13 mouse cellular contexts compared by ENCODE assay signal in genomic region chr13:24791349-24791748, GRCm38 (mm10). TPM values are rescaled to one million over a fixed set of nuclear protein-coding genes. Genes with fewer than 3 reads are reported as not detected.
DNase-seq lines count a peak whose midpoint lies in the region; TF ChIP-seq lines count a peak whose summit lies in the region.
"Had no signal": no experiment of that assay in that cellular context is flagged by ENCODE, and none has a peak within 500 bp of the region (broad histone marks: within the 10 kb centered on the region; RNA-seq: fewer than 3 reads in every experiment).

No protein-coding gene starts in this region.

- H3K4me3 ChIP-seq in lung, adult 2 months (replicated peaks; ENCODE audit: extremely low read depth, low read depth, low read length): no peak overlapping the region
- H3K4me3 ChIP-seq: neural tube, embryonic 15.5 days had no signal

- peak; percentile 61 for DNase-seq in adrenal gland, adult 2 months
- DNase-seq in adrenal gland, postnatal 4 days (ENCODE audit: low spot score in 2 of 2): no peak
- DNase-seq in 3134 (ENCODE audit: extremely low read depth, insufficient read length, low spot score): peak; percentile 43
- peak; percentile 42 for DNase-seq in fibroblast of lung, adult 2 months (ENCODE audit: low read depth)
- peak; percentile 30 for DNase-seq in lung, adult 2 months
- no peak for DNase-seq in neural tube, embryonic 10.5 days (ENCODE audit: extremely low spot score, low spot score)
- DNase-seq in frontal cortex, postnatal 36 days (ENCODE audit: low spot score in 2 of 2): no peak
- no peak for DNase-seq in layer of hippocampus, adult 8-10 months (ENCODE audit: low spot score in 2 of 2)
- DNase-seq: gastrocnemius, postnatal 14 days; kidney, adult 8-10 months; lung, embryonic 14.5 days had no signal

- TF ChIP-seq CTCF in lung, adult 2 months (IDR thresholded peaks at IDR 0.05; ENCODE audit: insufficient read depth, low read length): no peak

- no peaks in the 10 kb centered on the region for H3K4me1 ChIP-seq in lung, adult 2 months (ENCODE audit: control insufficient read depth, insufficient read depth, low read length)
- H3K4me1 ChIP-seq: neural tube, embryonic 15.5 days had no signal

- 37% methylated on average over 2 of the region's 2 CpGs for WGBS in lung, adult 2 months

- no peak for TF ChIP-seq POLR2A in lung, adult 2 months (IDR thresholded peaks at IDR 0.05; ENCODE audit: borderline replicate concordance, extremely low read depth, low read depth, low read length)

RNA-seq across cellular contexts. Expression of gene BC005537, which starts 10.1 kb away (rescaled TPM):
- total RNA-seq in adrenal gland, adult 2 months (2021): 100 to 1,000 TPM; 161 to 170 TPM
- polyA plus RNA-seq in adrenal gland, adult 2 months (2012; rRNA removed): 56.8 and 70.6 TPM in 2 replicates
- total RNA-seq in adrenal gland, postnatal 4 days (2021): 100 to 1,000 TPM; 169 to 181 TPM
- 27.0 and 34.5 TPM in 2 replicates for polyA plus RNA-seq in lung, adult 2 months (2012; rRNA removed)
- 100 to 1,000 TPM; 137 to 156 (median 148) TPM for total RNA-seq in layer of hippocampus, adult 8-10 months (2022)

RNA-seq across cellular contexts. Expression of gene Gmnn, which starts 29.6 kb away (rescaled TPM):
- 10 to 100 TPM in 1 of 2 experiments, 1 to 10 TPM in 1; 4.4 to 12.1 TPM for total RNA-seq in adrenal gland, adult 2 months (2021)
- 0.85 TPM in 1 of 2 replicates, not detected in the other for polyA plus RNA-seq in adrenal gland, adult 2 months (2012; rRNA removed)
- total RNA-seq in adrenal gland, postnatal 4 days (2021): 10 to 100 TPM; 29.1 to 31.7 TPM
- polyA plus RNA-seq in lung, adult 2 months (2012; rRNA removed): 2.2 and 3.2 TPM in 2 replicates
- 1 to 10 TPM; 2.0 to 5.6 (median 3.0) TPM for total RNA-seq in layer of hippocampus, adult 8-10 months (2022)

RNA-seq across cellular contexts. Expression of gene Acot13, which starts 40.0 kb away (rescaled TPM):
- 10 to 100 TPM; 86.6 to 88.5 TPM for total RNA-seq in adrenal gland, adult 2 months (2021)
- polyA plus RNA-seq in adrenal gland, adult 2 months (2012; rRNA removed): 44.0 and 63.8 TPM in 2 replicates
- total RNA-seq in adrenal gland, postnatal 4 days (2021): 10 to 100 TPM; 49.6 to 58.0 TPM
- 32.3 and 32.6 TPM in 2 replicates for polyA plus RNA-seq in lung, adult 2 months (2012; rRNA removed)
- total RNA-seq in layer of hippocampus, adult 8-10 months (2022): 100 to 1,000 TPM in 2 of 4 experiments, 10 to 100 TPM in 2; 95.6 to 108 (median 98.4) TPM

RNA-seq across cellular contexts. Expression of gene Tdp2, which starts 40.1 kb away (rescaled TPM):
- 10 to 100 TPM; 16.7 to 20.7 TPM for total RNA-seq in adrenal gland, adult 2 months (2021)
- 9.0 and 11.3 TPM in 2 replicates for polyA plus RNA-seq in adrenal gland, adult 2 months (2012; rRNA removed)
- total RNA-seq in adrenal gland, postnatal 4 days (2021): 10 to 100 TPM; 39.4 to 40.7 TPM
- 8.9 and 12.7 TPM in 2 replicates for polyA plus RNA-seq in lung, adult 2 months (2012; rRNA removed)
- 10 to 100 TPM; 24.3 to 29.5 (median 25.4) TPM for total RNA-seq in layer of hippocampus, adult 8-10 months (2022)

RNA-seq across cellular contexts. Expression of gene Armh2, which starts 50.3 kb away (rescaled TPM):
- not detected for total RNA-seq in adrenal gland, adult 2 months (2021)
- not detected in 2 replicates for polyA plus RNA-seq in adrenal gland, adult 2 months (2012; rRNA removed)
- total RNA-seq in adrenal gland, postnatal 4 days (2021): not detected
- polyA plus RNA-seq in lung, adult 2 months (2012; rRNA removed): not detected in 2 replicates
- not detected for total RNA-seq in layer of hippocampus, adult 8-10 months (2022)
- total RNA-seq: gastrocnemius, postnatal 14 days had no signal
- polyA plus RNA-seq: embryonic facial prominence, embryonic 11.5 days; lung, embryonic 14.5 days; neural tube, embryonic 15.5 days had no signal

Comparison
In these comparisons a context has a peak if more than half of its experiments do, and no peak if none do; other contexts are left out.
1. DNase-seq: peak in adrenal gland, adult 2 months (single experiment), 3134 (single experiment), fibroblast of lung, adult 2 months (single experiment) and lung, adult 2 months (single experiment); none in adrenal gland, postnatal 4 days (0 of 2), neural tube, embryonic 10.5 days (single experiment), frontal cortex, postnatal 36 days (0 of 2) and layer of hippocampus, adult 8-10 months (0 of 2).